Mouse (Mus musculus) CD4-positive, CD25-positive, alpha-beta regulatory T cell, adult 4 months (primary cell): ENCODE results near the gene Pcgf1. TPM values are rescaled to one million over a fixed set of nuclear protein-coding genes. Genes with fewer than 3 reads are reported as not detected.

Experiments
- ATAC-seq: one replicate; pipeline ENCODE4 v1.8.0; 2017
- polyA plus RNA-seq, 2 experiments: library from polyadenylated mRNA; unstranded; fragments of 100-300 nt; shearing (Covaris generic); gene quantifications; one replicate each; pipeline ENCODE4 v1.2.1; 2017

Pcgf1 gene
- polyA plus RNA-seq, result 10 to 100 TPM; 42.5 to 49.3 TPM

DNA sequence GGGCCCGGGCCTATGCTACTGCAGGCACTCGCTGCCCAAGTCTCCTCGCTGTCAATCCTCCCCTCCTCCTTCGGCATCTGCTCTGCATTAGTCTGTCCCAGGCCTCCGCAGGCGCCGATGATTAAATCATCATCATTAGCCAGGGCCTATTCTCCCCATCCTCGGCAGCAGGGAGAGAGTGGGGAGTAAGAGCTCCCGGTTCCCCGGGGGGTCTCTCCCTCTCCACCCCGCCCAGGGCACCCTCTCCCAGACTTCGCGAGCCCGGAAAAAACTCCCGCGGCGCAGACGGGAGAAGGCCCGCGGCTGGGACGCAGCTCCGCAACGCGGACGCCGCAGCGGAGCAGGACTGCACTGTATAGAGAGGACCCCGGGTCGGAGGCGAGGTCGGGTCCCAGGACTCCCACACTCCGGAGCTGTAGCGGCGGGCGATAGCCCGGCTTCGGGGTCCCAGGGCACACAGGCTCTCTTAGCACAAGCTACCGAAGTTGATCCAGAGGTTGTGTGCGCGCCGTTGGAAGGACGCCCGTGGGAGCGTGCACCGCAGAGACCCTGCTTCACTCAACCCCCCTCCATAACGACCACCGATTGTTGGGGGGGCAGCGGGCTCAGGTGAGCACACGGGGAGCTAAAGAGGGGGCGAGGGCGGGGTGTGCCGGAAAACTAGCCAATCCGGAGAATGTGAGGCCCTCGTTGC lies at the start of gene Pcgf1:
TSS of gene Pcgf1 (plus strand) at position 240 of the 694 bp plus-strand sequence.
- peak; percentile 40 for ATAC-seq

DNA sequence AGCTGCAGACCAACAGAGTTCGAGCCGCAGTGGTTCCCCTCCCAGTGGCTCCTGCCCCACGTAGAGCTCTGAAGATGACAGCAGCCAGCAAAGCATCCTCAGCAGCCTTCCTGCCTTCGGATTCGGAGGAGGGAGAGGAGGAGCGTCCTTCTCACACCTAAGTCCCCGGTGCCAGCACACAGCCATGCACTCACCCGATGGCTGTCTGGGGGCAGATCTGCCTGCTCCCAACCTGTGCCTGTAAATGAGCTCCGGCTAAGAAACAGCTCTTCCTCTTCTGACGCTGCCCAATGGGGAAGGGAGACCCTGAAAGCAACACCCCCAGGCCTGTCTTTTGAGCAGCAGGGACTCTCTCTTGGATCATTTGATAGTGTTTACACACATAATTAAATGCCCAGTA lies 47.9 kb upstream of the Pcgf1 start:
- ATAC-seq, result no peak

DNA sequence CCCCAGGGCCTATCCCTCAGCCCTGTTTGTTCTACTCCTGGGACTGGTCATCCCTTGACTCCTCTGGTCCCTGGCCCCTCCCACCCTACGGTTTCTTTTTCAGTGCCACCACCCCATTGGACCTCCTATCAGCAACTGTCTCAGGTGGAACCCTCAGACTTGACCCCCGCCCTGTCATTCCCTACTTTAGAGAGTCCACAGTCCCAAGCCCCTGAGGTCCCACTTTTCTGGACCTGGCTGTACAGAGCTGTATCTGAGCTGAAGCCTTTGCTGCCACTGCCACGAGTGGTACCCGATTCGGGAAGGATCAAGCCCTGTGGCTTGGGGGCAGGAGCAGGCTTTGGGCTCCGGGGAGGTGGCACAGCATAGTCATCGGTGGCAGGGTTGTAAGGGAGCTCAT lies 46.6 kb upstream of the Pcgf1 start:
- ATAC-seq, result no peak

DNA sequence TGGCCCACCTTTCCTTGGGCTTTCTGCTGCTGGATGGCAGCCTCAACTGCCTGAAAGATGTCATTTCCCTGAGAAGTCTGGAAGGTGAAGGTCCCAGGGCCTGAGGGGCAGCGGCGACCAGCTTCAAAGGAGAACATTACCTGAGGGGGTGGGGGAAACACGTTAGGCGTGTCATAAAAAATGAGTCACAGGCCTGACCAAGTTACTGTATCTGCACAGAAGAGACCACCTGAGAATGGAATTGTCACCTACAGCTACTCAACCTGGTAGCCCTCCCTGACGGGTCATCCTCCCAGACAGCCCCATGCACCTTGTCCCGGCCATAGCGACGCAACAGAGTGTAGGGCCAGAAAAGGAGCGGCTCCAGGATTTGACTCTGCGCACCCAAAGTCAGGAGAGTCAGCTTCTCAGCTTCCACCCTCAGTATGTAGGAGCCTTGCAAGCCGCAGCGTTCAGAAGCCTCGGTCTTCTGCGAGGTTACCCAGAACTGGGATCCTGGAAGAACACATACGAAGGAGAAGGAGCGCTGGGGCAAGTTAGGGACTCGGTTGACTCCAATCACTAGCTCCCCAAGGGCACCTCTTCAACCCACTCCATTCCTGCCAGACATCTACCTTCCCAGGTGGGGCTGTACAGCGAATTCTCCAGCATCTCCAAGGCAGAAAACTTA lies 45.6 kb upstream of the Pcgf1 start:
- ATAC-seq, result no peak

DNA sequence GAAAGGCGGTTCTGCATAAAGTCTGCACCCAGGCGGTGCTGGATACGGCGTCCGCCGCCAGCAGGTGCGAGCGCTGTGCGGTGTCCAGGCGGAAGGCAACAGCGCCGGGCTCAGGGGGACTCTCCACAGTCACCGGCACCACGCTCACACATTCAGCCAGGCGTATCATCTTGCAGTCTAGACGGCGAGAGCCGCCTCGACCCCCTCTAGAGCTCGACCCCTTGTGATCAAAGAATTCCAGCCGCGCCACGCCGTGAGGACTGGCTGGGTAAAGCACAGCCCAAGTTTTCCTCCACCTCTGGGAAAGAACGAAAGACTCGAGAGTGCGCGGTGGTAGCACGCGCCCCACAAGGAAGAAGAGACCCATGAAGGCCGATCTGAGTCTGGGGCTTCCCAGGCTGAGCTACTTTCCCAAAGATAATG lies 44.9 kb upstream of the Pcgf1 start:
- ATAC-seq, result peak; percentile 56

DNA sequence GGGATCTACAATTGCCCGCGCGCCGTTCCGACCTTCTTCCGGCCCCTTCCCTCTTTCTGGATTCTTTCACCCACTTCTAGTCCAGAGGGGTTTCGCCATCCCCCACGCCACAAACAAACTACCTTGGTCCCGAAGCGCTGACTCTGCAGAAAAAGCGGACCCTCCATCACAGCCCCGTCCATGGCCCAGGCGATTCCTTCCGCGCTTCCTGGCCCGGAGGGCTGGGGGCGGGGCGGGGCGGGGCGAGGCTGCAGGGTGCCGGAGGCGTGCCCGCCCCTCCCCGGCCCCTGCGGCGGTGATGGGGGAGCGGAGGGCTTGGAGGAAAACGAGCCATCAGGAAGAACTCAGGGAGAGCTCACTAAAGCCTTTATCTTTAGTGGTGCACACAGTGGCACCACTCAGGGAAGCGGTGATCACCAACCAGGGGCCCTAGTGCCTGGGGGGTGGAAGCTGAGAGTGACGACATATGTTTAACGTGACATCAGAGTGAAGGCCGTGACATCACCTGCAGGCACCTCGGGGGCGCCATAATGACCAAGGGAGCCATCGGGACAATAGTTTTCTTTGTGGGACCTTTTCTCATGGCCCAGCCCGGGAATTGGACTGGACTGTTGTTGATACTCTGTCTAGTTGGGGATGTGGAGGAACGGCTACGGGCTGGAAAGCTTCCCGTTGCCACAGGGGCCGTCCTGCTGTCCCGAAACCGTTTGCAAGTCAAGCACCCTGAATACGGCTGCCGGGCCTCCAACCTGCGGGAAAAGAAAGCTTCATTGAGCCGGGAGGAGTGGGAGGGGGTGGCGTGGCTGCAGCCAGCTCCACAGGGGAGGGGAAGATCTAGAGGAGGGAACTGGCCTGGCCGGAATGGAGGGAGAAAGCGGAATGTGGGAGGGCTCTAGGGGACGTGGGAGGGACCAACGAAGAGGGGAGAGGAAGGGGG lies 44.2 kb upstream of the Pcgf1 start, which contains the start of the genes Dok1 and Loxl3:
TSS of gene Dok1 (minus strand) at position 223 of the 937 bp plus-strand sequence.
TSS of gene Loxl3 (plus strand) at position 925 of the 937 bp plus-strand sequence.
- peak; percentile 65 for ATAC-seq

DNA sequence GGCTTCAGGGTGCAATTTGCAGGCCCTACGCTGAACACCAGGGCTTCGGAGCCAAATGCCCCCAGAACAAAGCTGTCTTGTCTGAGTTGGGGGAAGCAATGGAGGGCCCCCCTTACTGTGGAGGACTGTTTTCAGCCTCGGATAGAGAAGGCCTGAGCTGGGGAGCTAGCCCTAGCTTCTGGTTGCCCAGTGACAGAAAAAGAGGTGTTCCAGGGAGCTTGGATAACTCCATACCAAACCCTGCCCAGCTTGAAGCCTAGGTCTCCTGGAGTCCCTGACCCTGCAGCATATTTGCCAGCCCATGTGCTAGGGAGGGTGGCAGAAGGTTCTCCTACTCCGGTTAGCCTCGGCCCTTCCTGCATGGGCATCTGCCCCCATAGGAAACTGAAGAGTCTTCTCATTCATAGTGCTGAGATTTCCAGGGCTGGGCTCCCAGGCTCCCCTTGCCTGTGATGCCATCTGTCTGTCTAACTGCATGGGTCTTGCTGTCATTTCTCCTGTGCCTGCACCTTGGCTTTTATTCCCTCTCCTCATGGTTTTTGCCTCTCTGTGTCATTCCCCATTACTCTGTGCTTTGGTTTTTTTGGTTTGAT lies 43.1 kb upstream of the Pcgf1 start:
- ATAC-seq, result no peak

DNA sequence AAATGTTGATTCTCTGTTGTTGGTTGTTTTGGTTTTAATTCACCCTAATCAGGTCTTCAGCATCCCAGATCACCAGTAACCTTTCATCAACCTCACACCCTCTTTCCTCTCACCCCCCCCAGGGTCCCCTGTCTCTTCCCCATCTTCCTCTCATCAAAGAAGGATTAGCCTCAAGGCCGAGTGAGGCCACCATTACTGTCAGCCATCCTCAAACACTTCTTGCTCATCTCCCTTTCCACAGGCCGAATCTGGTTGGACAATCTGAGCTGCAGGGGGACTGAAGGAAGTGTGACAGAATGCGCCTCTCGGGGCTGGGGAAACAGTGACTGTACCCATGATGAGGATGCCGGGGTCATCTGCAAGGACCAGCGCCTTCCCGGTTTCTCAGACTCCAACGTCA lies 40.5 kb upstream of the Pcgf1 start:
- no peak for ATAC-seq

DNA sequence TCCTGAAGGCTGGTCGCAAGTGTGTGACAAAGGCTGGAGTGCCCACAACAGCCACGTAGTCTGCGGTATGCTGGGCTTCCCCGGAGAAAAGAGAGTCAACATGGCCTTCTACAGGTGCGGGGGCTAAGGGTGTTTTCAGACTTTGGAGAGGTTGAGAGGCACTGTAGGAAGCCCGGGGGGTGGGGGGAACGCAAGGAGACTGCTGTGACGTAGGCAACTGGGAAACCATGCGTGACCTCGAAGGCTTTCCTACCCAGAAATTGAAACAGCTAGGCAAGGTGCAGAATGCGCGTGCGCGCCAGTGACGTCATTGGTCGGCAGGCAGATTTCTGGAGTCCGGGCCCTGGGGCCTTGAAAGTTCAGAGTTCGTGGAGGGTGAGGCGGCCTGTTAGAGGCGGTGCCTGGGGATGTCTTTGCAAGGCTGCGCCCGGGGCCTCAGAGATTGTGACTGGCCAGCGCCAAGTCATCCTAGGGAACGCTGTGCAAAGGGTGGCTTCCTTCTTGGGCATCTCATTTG lies 39.1 kb upstream of the Pcgf1 start:
- peak; percentile 94 for ATAC-seq

DNA sequence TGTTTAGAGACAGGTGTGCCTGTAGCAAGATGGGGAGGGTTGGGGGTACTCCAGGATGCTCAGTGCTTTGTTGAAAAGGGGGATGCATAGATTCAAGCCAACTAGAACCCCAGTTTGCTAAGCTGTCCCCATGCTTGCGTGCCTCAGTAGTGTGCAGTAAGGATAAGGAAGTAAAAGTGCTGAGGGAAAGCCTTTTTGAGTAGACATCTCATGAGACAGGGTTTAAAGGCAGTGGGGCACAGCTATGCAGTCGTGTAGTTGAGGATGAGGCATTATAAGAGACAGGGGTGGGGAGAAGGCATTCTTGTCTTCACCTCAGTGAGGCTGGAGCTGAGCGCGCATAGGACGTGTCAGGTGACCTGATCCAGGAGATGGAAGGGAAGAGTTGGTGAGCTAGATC lies 37.1 kb upstream of the Pcgf1 start:
- no peak for ATAC-seq

DNA sequence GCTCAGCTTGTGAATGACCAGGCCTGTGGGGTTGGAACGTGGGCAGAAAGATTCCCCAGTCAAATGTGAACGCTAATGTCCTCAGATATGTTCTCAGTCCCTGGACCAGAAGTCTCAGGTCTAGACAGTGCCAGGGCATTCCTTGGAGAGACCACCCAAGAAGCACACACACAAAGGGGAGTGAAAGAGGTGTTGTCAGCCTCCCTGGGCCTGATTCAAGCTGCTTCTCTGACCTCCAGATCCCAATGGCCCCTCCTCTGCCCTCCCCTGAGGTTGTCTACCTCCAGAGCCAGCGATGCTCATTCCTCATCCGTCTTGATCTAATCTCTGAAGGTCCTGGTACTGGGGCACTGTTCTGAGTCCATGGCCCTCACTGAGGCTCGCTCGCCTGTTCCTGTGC lies 34.1 kb upstream of the Pcgf1 start:
- no peak for ATAC-seq

DNA sequence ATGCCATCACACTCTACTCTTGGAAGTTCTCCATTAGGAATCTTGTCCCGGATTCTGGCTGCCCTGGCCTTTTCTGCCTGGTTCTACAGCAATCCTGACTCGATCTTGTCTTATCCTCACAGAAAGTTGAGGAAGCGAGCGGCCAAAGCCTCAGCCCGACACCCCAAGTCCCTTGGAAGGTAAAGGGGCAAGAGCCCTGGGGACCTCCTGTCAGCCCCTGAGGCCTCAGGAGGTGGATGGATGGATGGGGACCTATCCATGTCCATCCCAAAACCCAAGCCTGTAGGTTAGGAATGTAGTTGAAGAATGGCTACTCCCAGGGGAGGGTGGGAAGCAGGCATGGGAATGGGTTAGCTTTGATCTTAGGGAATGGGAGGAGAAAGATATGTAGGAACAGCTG lies 33.7 kb upstream of the Pcgf1 start:
- ATAC-seq, result no peak

DNA sequence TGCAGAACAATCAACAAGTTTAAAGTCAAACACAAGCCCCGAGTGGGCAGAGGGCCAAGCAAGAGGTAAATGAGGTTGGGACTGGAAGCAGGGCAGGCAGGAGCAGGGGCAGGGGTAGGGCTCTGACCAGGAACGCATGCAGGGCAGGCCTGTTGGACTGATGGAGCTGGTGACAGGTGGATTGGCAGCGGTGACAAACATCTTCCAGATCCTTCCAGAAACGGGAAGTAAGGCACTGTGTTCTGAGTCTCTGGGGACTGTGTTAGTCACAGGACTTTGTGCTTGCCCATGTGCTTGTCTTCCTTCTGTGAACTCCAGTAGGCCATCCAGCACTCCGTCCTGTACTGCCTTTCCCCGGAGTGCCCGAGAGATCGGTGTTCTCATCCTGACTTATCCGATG lies 32.9 kb upstream of the Pcgf1 start:
- ATAC-seq, result no peak

DNA sequence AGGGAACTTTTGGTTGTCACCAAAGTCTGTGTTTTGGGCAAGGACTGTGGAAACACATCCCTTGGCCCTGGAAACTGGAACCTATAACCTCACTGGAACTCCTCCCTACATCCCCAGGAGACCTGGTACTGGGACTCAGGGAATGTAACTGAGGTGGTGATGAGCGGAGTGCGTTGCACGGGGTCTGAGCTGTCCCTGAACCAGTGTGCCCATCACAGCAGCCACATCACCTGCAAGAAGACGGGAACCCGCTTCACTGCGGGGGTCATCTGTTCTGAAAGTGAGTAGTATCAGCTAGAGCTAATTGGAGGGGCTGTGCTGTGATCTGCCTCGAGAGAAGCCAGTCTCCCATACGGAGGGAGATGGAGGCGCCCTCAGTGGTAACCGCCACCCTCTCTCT lies 28.3 kb upstream of the Pcgf1 start:
- no peak for ATAC-seq

DNA sequence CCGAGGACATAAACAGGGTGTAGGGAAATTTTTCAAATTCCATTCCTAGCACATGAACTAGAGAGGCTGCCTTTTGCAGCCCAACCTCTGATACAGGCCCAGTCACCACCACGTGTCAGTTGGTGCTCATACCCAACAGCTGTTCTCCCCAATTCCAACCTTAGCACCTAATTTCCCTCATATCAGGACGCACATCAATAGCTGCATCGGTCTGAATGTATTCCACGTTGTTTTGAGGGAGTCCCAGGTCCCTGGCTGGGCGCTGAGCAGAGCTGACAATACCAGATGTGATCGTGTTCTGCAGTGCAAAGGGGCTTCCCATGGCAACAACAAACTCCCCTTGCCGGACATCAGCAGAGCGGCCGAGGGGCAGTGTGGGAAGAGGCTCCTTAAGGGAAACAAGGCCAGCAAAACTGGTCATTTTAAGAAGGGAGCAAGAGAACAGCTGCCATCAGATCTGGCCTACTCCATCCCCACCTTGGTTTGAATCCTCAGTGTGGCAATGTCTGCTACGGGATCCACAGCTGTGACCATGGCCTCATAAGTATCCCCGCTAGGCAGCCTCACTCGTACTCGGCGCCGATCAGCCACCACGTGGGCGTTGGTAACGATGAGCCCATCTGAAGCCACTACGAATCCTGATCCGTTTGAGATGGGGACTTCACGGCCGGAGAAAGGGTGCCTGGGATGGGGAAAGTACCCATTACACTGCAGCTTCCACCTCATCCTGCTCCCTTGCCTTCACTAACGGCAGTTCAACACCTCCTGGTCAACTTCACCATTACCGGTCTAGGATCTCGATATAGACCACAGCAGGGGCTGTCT lies 24.3 kb upstream of the Pcgf1 start:
- peak; percentile 27 for ATAC-seq

DNA sequence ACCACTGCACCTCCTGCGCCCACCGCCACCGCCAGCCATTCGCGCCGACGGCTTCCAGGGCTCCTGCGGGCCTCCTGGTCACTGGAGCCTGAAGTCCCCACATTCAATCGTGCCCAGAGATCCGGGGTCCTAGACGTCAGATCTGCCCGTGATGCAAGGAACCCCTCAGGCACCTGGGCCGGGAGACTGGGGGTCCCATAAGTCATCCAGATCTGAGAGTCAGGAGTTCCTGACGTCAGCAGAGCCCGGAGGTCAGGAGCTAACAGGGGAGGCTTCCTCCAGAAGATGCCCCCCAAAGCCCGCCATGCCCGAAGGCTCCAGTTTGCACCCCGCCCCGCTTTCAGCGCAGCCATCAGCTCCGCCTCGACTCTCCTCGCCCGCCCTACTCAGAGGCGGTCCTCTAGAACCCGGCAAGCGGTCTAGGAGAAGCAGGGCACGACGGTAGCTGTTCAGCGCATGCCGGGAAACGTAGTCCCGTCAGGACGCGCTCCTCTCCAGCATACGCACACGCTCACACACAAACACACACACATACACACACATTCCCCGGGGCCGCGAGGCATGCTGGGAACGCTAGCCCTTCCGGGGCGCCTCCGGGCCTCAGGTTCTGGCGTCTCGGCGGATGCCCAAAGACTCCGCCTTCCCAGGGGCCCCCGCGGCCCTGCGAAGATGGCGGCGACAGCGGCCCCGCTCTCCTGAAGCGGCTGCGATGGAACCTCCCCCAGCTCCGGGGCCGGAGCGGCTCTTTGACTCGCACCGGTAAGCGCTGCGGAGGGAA lies 23.4 kb upstream of the Pcgf1 start, which contains the start of gene Aup1:
TSS of gene Aup1 (plus strand) at position 448 of the 778 bp plus-strand sequence.
- peak; percentile 92 for ATAC-seq

DNA sequence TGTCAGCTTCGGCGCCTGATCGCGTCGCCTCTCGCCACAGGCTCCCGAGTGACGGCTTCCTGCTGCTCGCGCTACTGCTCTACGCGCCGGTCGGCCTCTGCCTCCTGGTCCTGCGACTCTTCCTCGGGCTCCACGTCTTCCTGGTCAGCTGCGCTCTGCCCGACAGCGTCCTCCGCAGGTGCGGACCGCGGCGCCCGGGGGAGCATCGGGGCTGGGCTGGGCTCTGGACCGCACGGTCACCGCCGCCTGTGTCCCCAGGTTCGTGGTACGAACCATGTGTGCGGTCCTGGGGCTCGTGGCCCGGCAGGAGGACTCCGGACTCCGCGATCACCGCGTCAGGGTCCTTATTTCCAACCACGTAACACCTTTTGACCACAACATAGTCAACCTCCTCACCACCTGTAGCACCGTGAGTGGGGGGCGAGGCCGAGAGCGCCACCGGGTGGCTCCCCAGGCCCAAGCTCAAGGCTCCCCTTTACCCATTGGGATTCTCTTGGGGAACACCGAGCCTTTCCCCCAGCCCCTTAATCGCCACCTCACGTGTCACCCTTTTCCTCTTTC lies 22.7 kb upstream of the Pcgf1 start, which contains the start of gene Htra2:
TSS of gene Htra2 (minus strand) at position 403 of the 561 bp plus-strand sequence.
- peak; percentile 30 for ATAC-seq

DNA sequence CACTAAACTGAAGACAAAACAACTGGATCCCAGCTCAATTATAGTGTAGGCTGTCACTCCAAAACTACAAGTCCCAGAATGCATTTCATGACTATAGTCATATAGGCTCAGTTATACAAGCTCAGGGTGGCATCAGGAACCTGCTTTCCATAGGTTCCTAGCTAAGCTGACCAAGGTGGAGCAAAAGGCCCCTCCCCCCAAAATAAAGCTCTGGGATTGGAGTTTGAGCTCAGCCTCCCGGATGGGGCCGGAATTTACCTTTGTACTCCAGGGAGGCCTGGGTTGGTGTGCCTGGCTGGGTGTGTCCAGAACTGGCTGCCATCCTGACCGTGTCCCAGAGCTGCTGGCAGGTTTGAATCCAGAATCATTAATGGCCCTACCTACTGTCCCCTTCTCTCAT lies 19.9 kb upstream of the Pcgf1 start, which contains the start of gene Dqx1:
TSS of gene Dqx1 (plus strand) at position 55 of the 400 bp plus-strand sequence.
- ATAC-seq, result no peak

DNA sequence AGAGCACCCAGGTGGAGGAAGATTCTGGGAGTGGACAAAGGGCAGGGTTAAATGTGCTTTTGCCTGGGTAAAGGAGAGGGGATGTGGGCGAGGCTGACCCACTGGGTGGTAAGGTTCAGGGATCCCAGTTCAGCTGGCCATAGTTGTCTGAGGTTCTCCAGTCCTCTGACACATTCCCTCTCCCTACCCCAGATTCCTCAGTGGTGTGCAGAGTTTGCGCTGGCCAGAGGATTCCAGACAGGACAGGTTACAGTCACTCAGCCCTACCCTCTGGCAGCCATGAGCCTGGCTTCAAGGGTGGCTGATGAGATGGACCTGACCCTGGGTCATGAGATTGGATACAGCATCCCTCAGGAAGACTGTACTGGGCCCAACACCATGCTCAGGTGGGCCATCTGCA lies 18.9 kb upstream of the Pcgf1 start:
- ATAC-seq, result no peak

DNA sequence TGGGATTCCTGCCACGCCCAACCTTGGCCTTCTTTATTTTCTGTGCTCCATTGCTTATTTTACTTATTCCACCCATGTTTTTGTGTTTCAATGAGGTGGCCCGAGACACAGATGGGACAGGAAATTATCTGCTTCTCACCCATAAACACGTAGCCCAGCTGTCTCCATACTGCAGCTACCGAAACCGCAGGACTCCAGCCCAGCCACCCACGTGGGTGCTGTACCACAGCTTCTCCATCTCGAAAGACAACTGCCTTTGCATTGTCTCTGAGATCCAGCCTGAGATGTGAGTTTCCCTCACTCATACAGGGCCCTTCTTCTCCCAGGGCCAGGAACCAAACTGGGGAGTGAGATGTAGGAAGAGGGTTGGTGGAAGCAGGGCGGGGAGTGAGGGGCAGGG lies 11.7 kb upstream of the Pcgf1 start:
- peak; percentile 48 for ATAC-seq
